Mouse (Mus musculus): ENCODE measurements around the gene Gpr39.

DNA sequence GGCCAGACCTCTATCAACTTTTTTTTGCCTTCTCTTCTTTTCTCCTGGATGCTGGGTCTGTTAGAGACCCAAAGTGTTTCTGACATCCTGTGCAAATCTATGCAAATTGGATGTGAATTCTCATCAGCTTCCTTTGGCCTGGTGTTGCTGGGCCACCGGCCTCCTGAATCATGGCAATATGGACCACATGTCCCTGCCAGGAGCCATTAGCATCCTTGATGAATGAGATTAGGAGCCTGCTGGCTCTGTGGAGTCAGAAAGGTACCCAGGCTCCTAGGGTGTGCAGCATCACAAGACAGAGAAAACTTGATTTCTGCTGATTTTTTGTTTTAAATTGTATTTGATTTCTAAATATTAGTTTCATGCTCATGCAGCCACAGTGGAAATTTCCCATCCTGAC, 85.3 kb downstream of the Gpr39 start:
- no peak for TF ChIP-seq GATA1 (IDR thresholded peaks at IDR 0.05; ENCODE audit: borderline replicate concordance, low read length)
- TF ChIP-seq FLI1 (IDR thresholded peaks at IDR 0.05; ENCODE audit: low read length) = no peak

All from megakaryocyte, embryonic 14.5 days (primary cell).